Mouse (Mus musculus) myocyte (in vitro differentiated cells): Measurements from ENCODE around the gene Slc35f1. TPM values are rescaled to one million over a fixed set of nuclear protein-coding genes. Genes with fewer than 3 reads are reported as not detected.

ENCODE experiments used
- H3K27me3 ChIP-seq: one replicate; pipeline ENCODE4 v1.6.1; 2011; ENCODE audit not compliant: control insufficient read depth, insufficient read depth, insufficient read length
- H3K36me3 ChIP-seq: one replicate; pipeline ENCODE4 v1.6.1; 2011; ENCODE audit not compliant: control insufficient read depth, insufficient read depth
- H3K4me2 ChIP-seq: one replicate; pipeline ENCODE4 v1.6.1; 2011; ENCODE audit warnings: low read depth, control low read depth
- H3K4me3 ChIP-seq: one replicate; pipeline ENCODE4 v1.5.1; 2011; ENCODE audit warnings: mild to moderate bottlenecking, control low read depth, moderate library complexity
- H3K79me2 ChIP-seq: one replicate; pipeline ENCODE4 v1.6.1; 2011; ENCODE audit not compliant: control insufficient read depth, insufficient read depth
- H3ac ChIP-seq: one replicate; pipeline ENCODE4 v1.6.1; 2011; ENCODE audit not compliant: control insufficient read depth, insufficient read length
- CEBPB ChIP-seq: IDR thresholded peaks from 2 replicates; pipeline ENCODE4 v1.6.1; 2011; ENCODE audit warnings: mild to moderate bottlenecking, moderate library complexity; ENCODE audit not compliant: poor library complexity, insufficient read depth, severe bottlenecking
- E2F4 ChIP-seq: IDR thresholded peaks from one replicate; pipeline ENCODE4 v1.6.1; 2011; ENCODE audit warnings: mild to moderate bottlenecking, control low read depth, moderate library complexity; ENCODE audit not compliant: insufficient read depth
- MAX ChIP-seq: IDR thresholded peaks from one replicate; pipeline ENCODE4 v1.6.1; 2011; ENCODE audit warnings: low read depth, mild to moderate bottlenecking, control low read depth
- MYOD1 ChIP-seq, 3 experiments: IDR thresholded peaks; one replicate each; pipeline ENCODE4 v1.6.1; 2011; ENCODE audit warnings: control low read depth in 2 of 3, low read depth in 2 of 3, mild to moderate bottlenecking in 2 of 3, moderate library complexity in 1 of 3; ENCODE audit not compliant: insufficient read length in 2 of 3, control insufficient read depth in 1 of 3
- MYOG ChIP-seq, 3 experiments: IDR thresholded peaks; one replicate each; pipeline ENCODE4 v1.6.1; 2011; ENCODE audit warnings: control low read depth in 2 of 3, low read depth in 2 of 3, mild to moderate bottlenecking in 2 of 3; ENCODE audit not compliant: insufficient read length in 2 of 3, control insufficient read depth in 1 of 3, insufficient read depth in 1 of 3
- POLR2A ChIP-seq: IDR thresholded peaks from one replicate; pipeline ENCODE4 v1.6.1; 2011; ENCODE audit warnings: low read depth, mild to moderate bottlenecking, control low read depth, moderate library complexity; ENCODE audit not compliant: insufficient read length
- POLR2AphosphoS2 ChIP-seq: IDR thresholded peaks from one replicate; pipeline ENCODE4 v1.6.1; 2011; ENCODE audit warnings: low read depth, control low read depth; ENCODE audit not compliant: insufficient read length
- REST ChIP-seq: IDR thresholded peaks from one replicate; pipeline ENCODE4 v1.6.1; 2011; ENCODE audit warnings: mild to moderate bottlenecking, control low read depth, moderate library complexity; ENCODE audit not compliant: insufficient read depth, insufficient read length
- SRF ChIP-seq: IDR thresholded peaks from one replicate; pipeline ENCODE4 v1.6.1; 2011; ENCODE audit warnings: low read depth; ENCODE audit not compliant: control insufficient read depth, insufficient read length
- TCF12 ChIP-seq: IDR thresholded peaks from one replicate; pipeline ENCODE4 v1.6.1; 2011; ENCODE audit warnings: mild to moderate bottlenecking, control low read depth; ENCODE audit not compliant: poor library complexity, insufficient read depth, severe bottlenecking
- TCF3 ChIP-seq: IDR thresholded peaks from one replicate; pipeline ENCODE4 v1.6.1; 2011; ENCODE audit warnings: low read depth, control low read depth; ENCODE audit not compliant: insufficient read length
- USF1 ChIP-seq: IDR thresholded peaks from one replicate; pipeline ENCODE4 v1.6.1; 2011; ENCODE audit warnings: low read depth, mild to moderate bottlenecking, control low read depth, moderate library complexity
- polyA plus RNA-seq: library from polyadenylated mRNA; unstranded; fragments of >200 nt; fragmentation: generic; extraction: Trizol; gene quantifications from one replicate; pipeline ENCODE4 v1.2.1, GENCODE M21; 2012; ENCODE audit warnings: missing spikeins

Gene Slc35f1
- polyA plus RNA-seq, 1 experiment, result not detected

DNA sequence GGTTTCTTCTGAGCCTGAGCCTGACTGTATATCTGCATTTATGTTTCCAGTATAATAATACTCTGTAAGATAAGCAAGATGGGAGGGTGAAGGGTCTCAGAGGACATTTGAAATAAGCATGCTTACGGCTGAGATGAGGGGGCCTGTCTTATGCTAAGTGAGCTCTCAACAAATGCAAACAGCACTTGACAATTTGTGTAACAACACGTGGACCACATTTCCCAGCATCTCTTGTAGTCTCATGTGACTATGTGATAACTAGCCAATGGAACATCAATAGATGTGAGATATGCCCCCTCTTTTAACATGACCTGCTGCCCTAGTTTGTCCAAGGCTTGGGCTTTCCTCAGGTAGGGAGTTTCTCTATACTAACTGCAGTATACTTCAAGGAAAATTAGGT, 460.0 kb downstream of the Slc35f1 start:
- Histone ChIP-seq H3K36me3 (no peaks in the 10 kb centered on the region), H3K27me3 (no peaks in the 10 kb centered on the region), H3K79me2 (no peaks in the 10 kb centered on the region), H3ac (no peak overlapping the region), H3K4me2 (no peak overlapping the region), H3K4me3 (no peak overlapping the region)
- TF ChIP-seq E2F4 (no peak), MYOD1 (IDR thresholded peaks at IDR 0.05; ENCODE audit: control insufficient read depth in 1 of 3, insufficient read length in 2 of 3, low read depth in 2 of 3) (no peak), POLR2A (no peak), TCF3 (no peak), USF1 (no peak), REST (no peak), MYOG (IDR thresholded peaks at IDR 0.05; ENCODE audit: control insufficient read depth in 1 of 3, insufficient read depth in 1 of 3, insufficient read length in 2 of 3, low read depth in 2 of 3) (no peak), CEBPB (no peak)

DNA sequence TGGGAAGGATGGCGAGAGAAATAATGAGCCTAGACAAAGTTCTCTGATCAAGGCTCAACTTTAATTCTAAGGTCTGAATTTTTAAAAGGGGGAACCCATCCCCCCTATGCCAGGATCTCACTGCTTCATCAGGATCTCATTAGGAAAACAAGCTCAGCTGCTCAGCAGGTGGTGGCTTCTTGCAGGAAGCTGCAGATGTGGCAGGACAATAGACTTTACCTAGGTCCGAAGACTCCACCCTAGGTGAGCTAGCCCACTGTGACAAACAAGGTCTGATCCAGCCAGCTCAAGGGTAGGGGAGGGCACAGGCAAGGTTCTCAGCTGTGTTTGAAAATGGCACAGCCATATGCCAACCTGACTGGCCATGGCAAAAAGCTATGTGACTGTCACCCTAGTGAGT, 460.6 kb downstream of the Slc35f1 start:
- no peak for TF ChIP-seq SRF
- no peak for TF ChIP-seq MAX
- no peak for TF ChIP-seq REST
- TF ChIP-seq MYOG (IDR thresholded peaks at IDR 0.05; ENCODE audit: control insufficient read depth in 1 of 3, insufficient read depth in 1 of 3, insufficient read length in 2 of 3, low read depth in 2 of 3), result no peak
- TF ChIP-seq POLR2AphosphoS2, result no peak
- no peak for TF ChIP-seq E2F4
- no peak for TF ChIP-seq TCF3
- no peak for TF ChIP-seq MYOD1 (IDR thresholded peaks at IDR 0.05; ENCODE audit: control insufficient read depth in 1 of 3, insufficient read length in 2 of 3, low read depth in 2 of 3)
- TF ChIP-seq CEBPB, result no peak
- no peak for TF ChIP-seq TCF12
- no peak for TF ChIP-seq POLR2A
- TF ChIP-seq USF1, result no peak
- H3K4me3 ChIP-seq, result no peak overlapping the region
- no peaks in the 10 kb centered on the region for H3K27me3 ChIP-seq
- no peak overlapping the region for H3K4me2 ChIP-seq
- H3K79me2 ChIP-seq, result no peaks in the 10 kb centered on the region
- H3K36me3 ChIP-seq, result no peaks in the 10 kb centered on the region
- no peak overlapping the region for H3ac ChIP-seq

DNA sequence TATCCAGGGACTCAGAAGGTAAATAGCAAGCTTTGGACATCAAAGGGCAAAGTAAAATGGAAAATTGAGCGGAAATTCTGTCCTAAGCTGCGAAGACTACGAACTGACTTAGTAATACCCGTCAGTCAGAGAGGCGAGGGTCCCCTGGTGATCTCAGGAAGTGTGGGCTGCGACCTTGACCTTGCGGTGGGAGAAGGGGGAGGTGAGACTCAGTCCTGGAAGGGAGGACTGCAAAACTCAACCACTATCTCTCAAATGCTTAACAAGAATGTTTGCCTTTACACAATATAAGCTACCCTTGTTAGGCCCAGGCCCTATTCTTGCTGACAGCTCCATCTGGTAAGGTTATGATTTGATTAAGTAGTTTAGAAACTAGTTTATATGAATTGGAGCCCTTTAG, 466.0 kb downstream of the Slc35f1 start:
- no peak for TF ChIP-seq MAX
- TF ChIP-seq CEBPB, result no peak
- TF ChIP-seq USF1, result no peak
- no peak for TF ChIP-seq SRF
- no peak for TF ChIP-seq POLR2A
- no peak for TF ChIP-seq POLR2AphosphoS2
- no peaks in the 10 kb centered on the region for H3K79me2 ChIP-seq
- H3ac ChIP-seq, result no peak overlapping the region

DNA sequence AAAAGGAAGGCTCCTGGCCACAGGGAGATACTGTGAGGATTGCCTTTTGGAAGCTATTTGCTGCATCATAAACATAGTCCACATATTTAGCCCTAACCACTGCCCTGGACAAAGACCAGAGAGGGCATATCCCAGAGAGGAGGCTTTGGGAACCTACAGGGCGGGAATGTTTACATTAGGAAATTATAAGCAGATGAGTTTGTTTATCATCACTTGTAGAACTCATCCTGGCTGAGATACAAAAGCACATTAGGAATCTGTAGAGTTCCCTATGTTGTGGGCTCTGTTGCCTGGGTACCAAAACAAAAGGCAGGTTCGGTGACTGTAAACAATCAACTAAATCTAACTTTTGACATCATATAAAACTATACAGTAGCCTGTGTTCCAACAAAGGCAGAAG, 467.4 kb downstream of the Slc35f1 start:
- Histone ChIP-seq H3K36me3 (no peaks in the 10 kb centered on the region), H3ac (no peak overlapping the region), H3K4me2 (no peak overlapping the region), H3K4me3 (no peak overlapping the region), H3K79me2 (no peaks in the 10 kb centered on the region), H3K27me3 (no peaks in the 10 kb centered on the region)
- TF ChIP-seq MYOD1 (IDR thresholded peaks at IDR 0.05; ENCODE audit: control insufficient read depth in 1 of 3, insufficient read length in 2 of 3, low read depth in 2 of 3), result no peak
- no peak for TF ChIP-seq MAX
- no peak for TF ChIP-seq TCF12
- TF ChIP-seq USF1, result no peak
- TF ChIP-seq POLR2A, result no peak
- TF ChIP-seq TCF3, result no peak
- no peak for TF ChIP-seq CEBPB
- TF ChIP-seq MYOG (IDR thresholded peaks at IDR 0.05; ENCODE audit: control insufficient read depth in 1 of 3, insufficient read depth in 1 of 3, insufficient read length in 2 of 3, low read depth in 2 of 3), result no peak
- TF ChIP-seq SRF, result no peak
- no peak for TF ChIP-seq POLR2AphosphoS2
- no peak for TF ChIP-seq REST

More for the DNA sequence above, 466.0 kb downstream of the Slc35f1 start:
- H3K36me3 ChIP-seq, result no peaks in the 10 kb centered on the region
- no peak overlapping the region for H3K4me2 ChIP-seq
- no peak overlapping the region for H3K4me3 ChIP-seq
- H3K27me3 ChIP-seq, result no peaks in the 10 kb centered on the region
